Mouse (Mus musculus): ENCODE measurements around the gene Spen. TPM values are rescaled to one million over a fixed set of nuclear protein-coding genes. Genes with fewer than 3 reads are reported as not detected.
A peak's percentile ranks its signal among the peaks of the same experiment; 100 is the strongest.

The Spen gene
- 2.9 and 3.3 TPM in 2 replicates for polyA plus RNA-seq (2015; fragmentation: Nextera tagmentation; extraction: Ambion mirVana)

DNA sequence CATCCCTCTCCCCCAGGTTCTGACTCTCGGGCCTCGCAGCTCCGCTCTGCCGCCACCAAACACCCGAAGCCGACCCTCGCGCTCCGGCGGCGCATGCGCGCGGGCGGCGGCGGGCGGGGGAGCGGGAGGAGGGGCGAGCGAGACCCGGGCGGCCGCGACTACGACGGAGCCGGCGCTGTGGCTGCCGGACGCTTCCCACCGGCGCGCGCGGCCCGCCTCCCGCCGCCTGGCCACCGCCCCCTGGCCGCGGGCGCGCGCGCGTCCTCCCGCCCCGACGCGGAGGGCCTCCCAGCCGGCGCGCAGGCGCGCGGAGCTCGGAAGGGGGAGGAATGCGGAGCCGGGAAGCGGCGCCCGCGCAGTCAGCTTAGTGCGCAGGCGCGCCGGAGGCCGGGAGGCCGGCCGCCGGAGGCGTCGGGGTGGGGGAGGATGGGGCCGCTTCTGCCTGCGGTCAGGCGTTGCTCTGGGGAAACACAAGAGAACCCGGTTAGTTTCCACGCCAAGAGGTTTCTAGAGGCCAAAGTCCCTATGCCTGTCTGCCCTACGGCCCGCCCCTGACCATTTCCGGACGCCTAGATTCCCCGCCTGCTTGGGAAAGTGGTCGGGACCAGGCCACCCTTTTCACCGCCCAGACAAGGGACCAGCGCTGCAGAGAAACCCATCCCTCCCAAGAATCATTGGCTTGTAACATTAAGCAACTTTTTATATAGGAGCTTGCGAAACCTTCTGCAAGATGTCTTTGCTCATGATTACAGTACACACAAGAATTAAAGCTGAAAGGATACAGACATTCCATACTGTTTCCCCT, at the start of gene Spen:
Gene Spen, minus strand, starts transcription at position 190 of the 805 bp plus-strand sequence.
- WGBS (ENCODE audit: insufficient replicate concordance): under 1% methylated on average over 82 of the region's 88 CpGs
- no peaks in the 10 kb centered on the region for H3K9me3 ChIP-seq (replicated peaks; ENCODE audit: control insufficient read depth, low read length)
- H3K36me3 ChIP-seq (ENCODE audit: control insufficient read depth, insufficient read depth): no peaks in the 10 kb centered on the region
- H3K4me3 ChIP-seq (ENCODE audit: low read depth, low read length): peak within 1 kb of the TSS; percentile 94
- peak within 1 kb of the TSS; percentile 94 for H3K27ac ChIP-seq (ENCODE audit: low read length)
- peak; percentile 87 for ATAC-seq (ENCODE audit: low read depth)
- peak within 1 kb of the TSS; percentile 94 for H3K9ac ChIP-seq (ENCODE audit: low read depth, low read length)
- peaks cover 42% of the 10 kb centered on the region for H3K4me1 ChIP-seq (ENCODE audit: control insufficient read depth, low read depth, low read length)
- H3K4me2 ChIP-seq (ENCODE audit: low read depth, low read length): peak within 1 kb of the TSS; percentile 99
- H3K27me3 ChIP-seq (ENCODE audit: control insufficient read depth, insufficient read depth, low read depth, low read length): no peaks in the 10 kb centered on the region

DNA sequence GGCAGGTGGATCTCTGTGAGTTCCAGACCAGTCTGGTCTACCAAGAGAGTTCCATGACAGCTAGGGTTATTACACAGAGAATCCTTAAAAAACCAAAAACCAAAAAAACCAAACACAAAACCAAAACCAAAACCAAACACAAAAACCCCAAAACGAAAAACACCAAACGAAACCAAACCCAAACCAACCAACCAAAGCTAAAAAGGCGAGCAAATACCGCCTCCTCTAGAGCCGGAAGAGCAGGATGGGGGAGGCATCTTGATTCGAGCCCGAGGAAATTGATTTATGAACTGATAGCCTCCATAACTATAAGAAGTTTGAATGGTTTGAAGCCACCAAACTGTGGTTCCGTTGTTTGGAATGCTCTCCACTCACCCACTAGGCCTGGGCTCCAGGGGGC, 45.5 kb upstream of the Spen start:
- no peak overlapping the region for H3K4me2 ChIP-seq (ENCODE audit: low read depth, low read length)
- H3K4me3 ChIP-seq (ENCODE audit: low read depth, low read length): no peak overlapping the region
- no peaks in the 10 kb centered on the region for H3K36me3 ChIP-seq (ENCODE audit: control insufficient read depth, insufficient read depth)
- H3K27ac ChIP-seq (ENCODE audit: low read length): no peak overlapping the region
- H3K4me1 ChIP-seq (ENCODE audit: control insufficient read depth, low read depth, low read length): no peaks in the 10 kb centered on the region
- H3K9ac ChIP-seq (ENCODE audit: low read depth, low read length): no peak overlapping the region
- H3K27me3 ChIP-seq (ENCODE audit: control insufficient read depth, insufficient read depth, low read depth, low read length): no peaks in the 10 kb centered on the region
- H3K9me3 ChIP-seq (replicated peaks; ENCODE audit: control insufficient read depth, low read length): no peaks in the 10 kb centered on the region
- 72% methylated on average over 8 of the region's 8 CpGs for WGBS (ENCODE audit: insufficient replicate concordance)
- no peak for ATAC-seq (ENCODE audit: low read depth)

DNA sequence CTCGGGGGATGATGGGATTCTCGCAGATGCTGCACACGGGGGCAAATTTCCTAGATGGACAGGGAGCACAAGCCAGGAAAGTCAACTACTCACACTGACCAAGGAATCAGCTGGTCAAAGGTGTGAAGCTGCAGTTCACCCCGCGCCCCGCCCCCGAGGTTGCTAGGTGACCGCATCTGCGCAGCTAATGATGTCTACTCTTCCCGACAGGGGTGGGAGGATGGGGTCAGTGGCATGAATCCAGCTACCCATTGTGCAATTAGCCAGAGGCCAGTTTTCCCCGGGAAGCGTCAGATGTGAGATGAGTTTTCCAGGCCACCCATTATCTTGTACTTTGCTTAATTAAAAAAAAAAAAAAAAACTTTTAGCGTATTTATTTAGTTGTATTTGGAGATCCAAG, 42.7 kb upstream of the Spen start:
- no peak overlapping the region for H3K27ac ChIP-seq (ENCODE audit: low read length)
- no peak overlapping the region for H3K9ac ChIP-seq (ENCODE audit: low read depth, low read length)
- H3K36me3 ChIP-seq (ENCODE audit: control insufficient read depth, insufficient read depth): no peaks in the 10 kb centered on the region
- no peaks in the 10 kb centered on the region for H3K27me3 ChIP-seq (ENCODE audit: control insufficient read depth, insufficient read depth, low read depth, low read length)
- no peak overlapping the region for H3K4me2 ChIP-seq (ENCODE audit: low read depth, low read length)
- no peak overlapping the region for H3K4me3 ChIP-seq (ENCODE audit: low read depth, low read length)
- H3K4me1 ChIP-seq (ENCODE audit: control insufficient read depth, low read depth, low read length): peaks cover 2% of the 10 kb centered on the region; the same call in 1 of the 2 replicates
- no peak for ATAC-seq (ENCODE audit: low read depth)
- H3K9me3 ChIP-seq (replicated peaks; ENCODE audit: control insufficient read depth, low read length): no peaks in the 10 kb centered on the region
- WGBS (ENCODE audit: insufficient replicate concordance): 80% methylated on average over 13 of the region's 13 CpGs

DNA sequence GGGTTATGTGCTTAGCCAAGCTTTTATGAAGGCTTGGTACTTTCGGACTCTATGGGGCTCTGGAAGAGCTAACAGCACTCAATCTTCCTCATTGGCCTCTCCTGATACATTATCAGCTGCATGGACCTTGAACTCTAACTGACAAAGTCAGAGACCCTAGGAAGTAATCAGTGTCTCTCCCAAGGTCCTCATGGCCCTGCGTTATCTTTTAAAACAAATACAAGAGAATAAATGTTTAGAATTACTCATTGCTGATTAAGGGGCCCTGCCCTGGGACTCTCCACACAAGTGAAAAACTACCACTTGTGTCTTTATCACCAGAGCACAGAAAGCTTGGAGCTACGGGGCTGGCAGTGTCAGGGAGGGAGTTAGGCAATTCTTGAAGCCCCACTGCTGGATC, 40.4 kb upstream of the Spen start:
- Histone ChIP-seq H3K4me3 (ENCODE audit: low read depth, low read length) (no peak overlapping the region), H3K27ac (ENCODE audit: low read length) (no peak overlapping the region), H3K36me3 (ENCODE audit: control insufficient read depth, insufficient read depth) (no peaks in the 10 kb centered on the region), H3K9me3 (replicated peaks; ENCODE audit: control insufficient read depth, low read length) (no peaks in the 10 kb centered on the region), H3K4me1 (ENCODE audit: control insufficient read depth, low read depth, low read length) (peaks cover 8% of the 10 kb centered on the region), H3K4me2 (ENCODE audit: low read depth, low read length) (no peak overlapping the region), H3K27me3 (ENCODE audit: control insufficient read depth, insufficient read depth, low read depth, low read length) (no peaks in the 10 kb centered on the region), H3K9ac (ENCODE audit: low read depth, low read length) (no peak overlapping the region)
- ATAC-seq (ENCODE audit: low read depth): peak; percentile 46
- WGBS (ENCODE audit: insufficient replicate concordance): 10% methylated on average over 3 of the region's 3 CpGs

DNA sequence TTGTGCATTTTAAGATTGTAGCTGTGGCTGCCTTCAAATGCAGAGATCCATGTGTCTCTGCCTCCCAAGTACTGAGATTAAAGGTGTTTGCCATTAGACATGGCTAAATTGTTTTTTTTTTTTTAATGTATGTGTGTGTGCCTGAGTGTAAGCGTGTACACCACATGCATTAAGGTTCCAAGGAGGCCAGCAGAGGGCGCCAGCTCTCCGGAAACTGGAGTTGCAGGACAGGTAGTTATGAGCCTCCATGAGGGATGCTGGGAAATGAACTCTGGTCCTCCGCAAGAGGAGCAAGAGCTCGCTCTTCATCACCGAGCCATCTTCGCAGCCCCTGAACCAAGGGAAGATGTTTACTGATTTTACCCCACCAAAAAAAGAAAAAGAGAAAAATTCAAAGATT, 38.5 kb upstream of the Spen start:
- WGBS (ENCODE audit: insufficient replicate concordance): 79% methylated on average over 7 of the region's 7 CpGs
- no peak for ATAC-seq (ENCODE audit: low read depth)
- peaks cover 11% of the 10 kb centered on the region for H3K4me1 ChIP-seq (ENCODE audit: control insufficient read depth, low read depth, low read length)

DNA sequence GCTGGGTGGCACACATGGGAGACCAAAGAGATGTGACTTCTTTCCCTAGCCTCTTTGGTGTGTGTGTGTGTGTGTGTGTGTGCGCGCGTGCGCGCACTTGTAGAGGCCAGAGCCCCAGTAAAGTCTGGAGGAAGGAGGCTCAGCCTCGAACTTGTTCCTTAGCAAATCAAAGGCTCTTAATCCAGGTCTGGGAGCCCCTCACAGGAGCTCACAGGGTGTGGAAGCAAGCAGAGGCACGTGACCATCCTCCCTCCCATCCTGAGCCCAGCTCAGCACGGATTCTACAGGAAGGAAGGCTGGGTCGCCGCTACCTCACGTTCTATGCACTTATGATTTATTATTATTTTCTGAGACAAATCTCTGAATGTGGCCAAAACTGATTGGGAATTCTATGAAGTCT, 38.0 kb upstream of the Spen start:
- Histone ChIP-seq H3K4me1 (ENCODE audit: control insufficient read depth, low read depth, low read length) (peaks cover 11% of the 10 kb centered on the region), H3K4me2 (ENCODE audit: low read depth, low read length) (no peak overlapping the region), H3K9ac (ENCODE audit: low read depth, low read length) (no peak overlapping the region), H3K27ac (ENCODE audit: low read length) (no peak overlapping the region), H3K36me3 (ENCODE audit: control insufficient read depth, insufficient read depth) (no peaks in the 10 kb centered on the region), H3K4me3 (ENCODE audit: low read depth, low read length) (no peak overlapping the region), H3K9me3 (replicated peaks; ENCODE audit: control insufficient read depth, low read length) (no peaks in the 10 kb centered on the region), H3K27me3 (ENCODE audit: control insufficient read depth, insufficient read depth, low read depth, low read length) (no peaks in the 10 kb centered on the region)
- ATAC-seq (ENCODE audit: low read depth): no peak
- 71% methylated on average over 11 of the region's 11 CpGs for WGBS (ENCODE audit: insufficient replicate concordance)

More for the DNA sequence above, 38.5 kb upstream of the Spen start:
- H3K9ac ChIP-seq (ENCODE audit: low read depth, low read length): no peak overlapping the region
- no peaks in the 10 kb centered on the region for H3K36me3 ChIP-seq (ENCODE audit: control insufficient read depth, insufficient read depth)
- no peaks in the 10 kb centered on the region for H3K27me3 ChIP-seq (ENCODE audit: control insufficient read depth, insufficient read depth, low read depth, low read length)
- H3K27ac ChIP-seq (ENCODE audit: low read length): no peak overlapping the region
- H3K4me3 ChIP-seq (ENCODE audit: low read depth, low read length): no peak overlapping the region
- H3K4me2 ChIP-seq (ENCODE audit: low read depth, low read length): no peak overlapping the region
- H3K9me3 ChIP-seq (replicated peaks; ENCODE audit: control insufficient read depth, low read length): no peaks in the 10 kb centered on the region

DNA sequence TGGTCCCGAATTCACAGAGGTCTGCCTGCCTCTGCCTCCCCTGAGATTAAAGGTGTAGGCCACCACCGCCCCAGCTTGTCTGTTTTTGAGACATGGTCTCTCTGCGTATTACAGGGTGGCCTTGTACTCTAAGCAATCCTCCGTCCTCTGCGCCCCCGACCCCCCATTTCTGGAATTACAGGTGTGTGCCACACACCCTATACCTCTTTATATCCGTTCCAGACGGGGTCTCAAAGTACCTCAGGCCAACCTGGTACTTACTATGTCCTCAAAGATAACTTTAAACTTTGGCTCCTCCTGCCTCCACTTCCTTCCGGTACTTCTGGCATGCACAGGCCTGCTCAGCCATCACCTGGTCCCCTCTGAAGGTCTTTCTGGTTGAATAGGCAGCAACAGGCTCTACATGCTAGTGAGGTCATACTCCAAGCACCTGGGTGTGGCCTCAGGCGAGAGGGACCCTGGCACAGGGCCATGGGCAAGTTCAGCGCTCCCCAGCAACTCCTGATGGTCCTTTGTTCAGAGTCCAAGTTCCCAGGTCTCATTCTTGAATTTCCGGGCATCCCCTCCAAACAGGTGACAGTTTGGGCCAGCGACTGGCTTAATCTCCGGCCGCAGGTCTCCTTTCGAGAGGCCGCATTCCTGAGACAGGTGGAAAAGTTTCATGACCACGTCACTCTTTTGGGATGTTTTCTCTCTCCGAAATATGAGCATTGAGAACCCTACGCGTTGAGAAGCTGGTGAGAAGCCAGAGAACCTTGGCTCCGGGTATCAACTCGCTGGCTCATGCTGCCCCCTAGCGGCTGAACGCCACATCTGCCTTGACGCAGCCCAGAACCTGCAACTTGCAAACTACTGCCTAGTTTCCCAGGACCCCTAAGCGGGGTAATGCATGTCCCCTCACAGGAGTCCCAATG, 36.6 kb upstream of the Spen start:
- no peak overlapping the region for H3K27ac ChIP-seq (ENCODE audit: low read length)
- H3K9me3 ChIP-seq (replicated peaks; ENCODE audit: control insufficient read depth, low read length): no peaks in the 10 kb centered on the region
- H3K27me3 ChIP-seq (ENCODE audit: control insufficient read depth, insufficient read depth, low read depth, low read length): no peaks in the 10 kb centered on the region
- H3K4me3 ChIP-seq (ENCODE audit: low read depth, low read length): no peak overlapping the region
- WGBS (ENCODE audit: insufficient replicate concordance): 37% methylated on average over 27 of the region's 27 CpGs
- no peak overlapping the region for H3K4me2 ChIP-seq (ENCODE audit: low read depth, low read length)
- ATAC-seq (ENCODE audit: low read depth): no peak
- no peak overlapping the region for H3K9ac ChIP-seq (ENCODE audit: low read depth, low read length)
- H3K36me3 ChIP-seq (ENCODE audit: control insufficient read depth, insufficient read depth): no peaks in the 10 kb centered on the region
- H3K4me1 ChIP-seq (ENCODE audit: control insufficient read depth, low read depth, low read length): peaks cover 14% of the 10 kb centered on the region

DNA sequence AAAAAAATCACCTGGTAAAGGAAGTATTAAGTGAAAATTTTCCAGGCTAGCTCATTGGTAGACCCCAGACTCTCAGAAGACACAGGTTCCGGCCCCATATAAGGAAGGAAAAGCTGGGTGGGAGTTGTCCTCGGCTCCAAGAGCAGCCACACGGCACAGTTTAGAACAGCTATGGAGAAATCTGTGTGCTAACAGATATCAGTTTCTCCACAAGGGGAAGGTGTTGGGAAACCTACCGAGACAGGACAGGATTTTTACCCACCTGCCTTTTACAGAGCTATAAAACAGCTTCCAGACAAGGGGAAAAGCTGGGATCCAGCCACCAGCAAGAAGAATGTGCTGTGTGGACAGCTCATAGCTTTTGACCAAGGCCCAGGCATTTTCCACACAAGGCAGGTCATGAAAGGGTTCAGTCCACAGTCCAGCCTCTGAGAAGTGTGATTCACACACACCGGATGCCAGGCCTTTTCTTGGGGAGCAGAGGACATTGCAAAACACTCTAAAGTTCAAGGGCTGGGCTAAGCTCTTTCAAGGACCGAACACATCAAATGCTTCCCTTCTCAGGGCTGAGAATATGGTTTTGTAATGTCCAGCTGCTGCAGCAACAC, 35.1 kb upstream of the Spen start:
- Histone ChIP-seq H3K27ac (ENCODE audit: low read length) (peak overlapping the region; percentile 46), H3K4me1 (ENCODE audit: control insufficient read depth, low read depth, low read length) (peaks cover 13% of the 10 kb centered on the region), H3K9ac (ENCODE audit: low read depth, low read length) (no peak overlapping the region), H3K27me3 (ENCODE audit: control insufficient read depth, insufficient read depth, low read depth, low read length) (no peaks in the 10 kb centered on the region), H3K36me3 (ENCODE audit: control insufficient read depth, insufficient read depth) (no peaks in the 10 kb centered on the region), H3K9me3 (replicated peaks; ENCODE audit: control insufficient read depth, low read length) (no peaks in the 10 kb centered on the region), H3K4me2 (ENCODE audit: low read depth, low read length) (no peak overlapping the region), H3K4me3 (ENCODE audit: low read depth, low read length) (no peak overlapping the region)
- 29% methylated on average over 6 of the region's 6 CpGs for WGBS (ENCODE audit: insufficient replicate concordance)
- no peak; the same call in none of the 2 replicates for ATAC-seq (ENCODE audit: low read depth)

Data from liver, embryonic 16.5 days (tissue).